Mouse (Mus musculus) 3T3-L1 (cell line): ENCODE measurements around the gene Gm498.

ENCODE experiments used
- DNase-seq: peaks from one replicate; pipeline ENCODE4 v3.0.0-alpha.2; 2015; ENCODE audit warnings: low read depth, low spot score

Gm498 gene

DNA sequence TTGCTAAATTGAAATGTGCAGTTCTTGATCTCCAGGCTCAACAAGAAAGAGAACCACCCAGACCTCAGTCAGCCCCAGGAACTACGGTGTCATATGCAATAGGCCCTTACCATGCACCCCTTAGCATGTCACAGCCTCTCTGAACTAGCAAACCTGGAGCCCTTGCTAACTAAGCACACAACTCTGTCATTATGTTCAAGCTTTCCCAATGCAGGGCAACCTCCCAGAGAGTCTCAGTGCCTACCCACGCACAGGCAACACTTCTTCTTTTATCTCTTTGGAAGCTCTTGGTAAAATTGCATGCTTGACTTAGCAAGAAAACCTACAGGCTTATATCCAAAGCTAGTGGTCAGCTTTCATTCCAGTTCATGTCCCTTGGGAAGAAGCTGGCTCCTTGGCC is 24.5 kb downstream of the Gm498 start:
- no peak for DNase-seq

DNA sequence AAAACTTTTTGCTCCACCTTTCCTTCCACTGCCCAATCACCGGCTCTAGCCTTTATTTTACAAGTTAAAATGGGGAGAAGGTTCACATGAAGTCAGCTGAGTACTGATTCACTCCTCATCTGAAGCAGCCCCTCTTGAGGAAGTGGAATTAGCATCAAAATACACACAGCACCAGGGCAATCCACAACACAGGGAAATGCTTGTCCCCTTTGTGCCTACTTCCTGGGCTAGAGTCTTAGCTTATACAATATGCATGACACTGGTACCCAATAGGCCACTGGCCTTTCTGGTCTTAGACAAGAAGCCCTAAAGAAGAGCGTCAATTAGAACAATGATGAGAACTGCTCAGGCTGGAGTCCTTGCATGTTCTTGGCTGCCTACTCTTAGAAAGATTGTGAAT is 25.7 kb downstream of the Gm498 start:
- no peak for DNase-seq

DNA sequence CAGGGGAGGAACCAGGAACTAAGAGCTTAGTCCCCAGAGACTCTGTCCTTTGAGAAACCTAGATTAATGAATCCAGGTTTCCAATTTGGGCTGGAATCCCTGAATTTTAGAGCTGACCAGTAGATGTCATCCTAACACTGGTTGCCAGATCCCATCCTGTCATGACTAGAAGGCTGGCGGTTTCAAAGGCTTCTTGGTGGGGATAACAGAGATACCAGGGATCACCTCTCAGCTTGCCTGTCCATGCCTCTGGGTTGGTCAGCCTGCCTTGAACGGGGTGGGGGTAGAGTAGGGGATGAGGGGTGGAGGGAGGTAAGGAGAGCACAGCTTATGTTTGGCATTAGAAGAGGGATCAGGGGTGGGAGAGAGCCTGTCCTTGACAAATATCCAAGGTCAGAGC is 34.0 kb downstream of the Gm498 start:
- DNase-seq: peak; percentile 60

DNA sequence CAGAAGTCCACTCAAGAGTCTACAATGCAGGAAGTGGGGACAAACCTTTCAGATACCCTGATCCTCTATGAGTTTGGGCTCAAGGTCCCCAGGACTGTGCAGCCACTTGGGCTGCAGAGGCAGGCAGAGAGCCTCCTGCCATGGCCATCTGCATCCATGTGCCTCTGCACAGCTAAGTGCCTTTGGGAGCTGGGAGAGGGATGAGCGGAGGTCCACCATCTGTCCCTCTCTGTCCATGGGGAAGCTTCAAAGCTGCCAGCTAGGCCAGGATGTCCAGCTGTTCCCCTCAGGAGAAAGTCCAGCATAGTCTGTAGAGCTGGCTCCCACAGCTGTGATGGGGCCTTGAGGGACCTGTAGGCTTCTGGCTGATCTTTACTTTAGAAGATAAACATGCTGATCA is 38.5 kb downstream of the Gm498 start:
- no peak for DNase-seq

DNA sequence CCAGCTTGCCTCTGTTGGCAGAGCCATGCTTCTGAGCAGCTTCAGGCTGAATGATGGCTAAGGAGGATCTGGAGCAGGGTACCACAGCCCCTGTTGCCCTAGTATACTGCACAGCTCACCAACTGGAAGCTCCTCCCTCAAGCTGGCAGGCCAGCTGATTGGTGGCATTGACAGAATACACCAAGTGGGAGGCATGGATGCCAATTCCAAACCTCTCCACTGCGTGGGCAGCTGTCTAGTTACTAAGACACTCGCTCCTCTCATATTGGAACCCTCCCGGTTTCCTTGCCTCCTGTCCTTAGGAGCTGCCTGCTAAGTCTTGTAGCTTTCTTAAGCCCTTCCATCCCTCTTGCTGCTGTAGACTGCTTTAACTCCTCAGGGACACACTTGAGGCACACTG is 39.0 kb downstream of the Gm498 start:
- DNase-seq: no peak

DNA sequence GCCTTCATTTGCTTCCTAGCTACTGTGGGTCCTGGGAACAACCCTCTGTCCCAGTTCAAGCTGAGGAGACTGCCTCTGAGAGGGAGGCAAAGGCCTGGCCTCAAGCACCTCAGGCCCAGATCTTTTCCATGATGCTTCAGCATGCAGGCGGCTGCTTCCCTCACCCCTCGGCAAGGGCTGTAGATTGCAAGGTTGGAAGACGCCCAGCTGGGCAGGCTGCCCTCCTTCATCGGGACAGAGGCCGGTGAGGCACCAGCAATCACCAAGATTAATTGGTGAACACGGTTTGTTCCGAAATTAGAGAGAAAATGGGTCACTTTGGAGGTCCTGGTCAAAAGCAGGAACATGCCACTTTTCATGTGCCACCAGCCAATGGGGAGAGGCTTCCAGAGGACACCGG is 47.0 kb downstream of the Gm498 start:
- DNase-seq: no peak

DNA sequence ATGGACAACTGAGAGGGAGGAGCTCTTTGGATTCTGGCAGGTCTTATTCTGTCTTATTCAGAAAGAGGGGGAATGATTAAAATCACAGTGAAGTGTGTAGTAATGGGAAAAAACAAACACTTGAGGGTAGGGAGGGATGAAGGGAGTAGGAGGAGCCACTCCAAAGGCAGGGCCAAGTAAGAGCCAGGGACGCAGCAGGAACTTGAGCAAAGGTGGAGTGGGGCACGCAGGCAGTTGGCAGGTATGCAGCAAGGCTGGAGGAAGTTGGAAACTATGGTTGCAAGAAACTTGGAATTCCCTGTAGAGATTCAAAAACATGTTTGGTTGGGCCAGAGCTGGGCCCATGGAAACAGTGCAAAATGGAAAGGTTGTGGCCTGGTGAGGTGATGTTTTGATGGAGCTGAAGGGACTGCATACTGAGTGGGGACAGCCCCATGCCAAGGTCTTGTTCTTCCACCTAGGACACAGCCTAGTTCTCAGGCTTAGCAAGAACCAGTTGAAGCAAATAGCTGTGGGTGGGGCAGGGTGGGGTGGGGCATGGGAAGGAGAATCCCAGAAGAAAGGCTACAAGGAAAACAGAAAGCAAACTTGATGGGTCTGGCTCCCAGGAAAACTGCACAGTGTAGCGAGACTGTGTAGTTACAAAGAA is 52.5 kb downstream of the Gm498 start:
- DNase-seq: no peak

DNA sequence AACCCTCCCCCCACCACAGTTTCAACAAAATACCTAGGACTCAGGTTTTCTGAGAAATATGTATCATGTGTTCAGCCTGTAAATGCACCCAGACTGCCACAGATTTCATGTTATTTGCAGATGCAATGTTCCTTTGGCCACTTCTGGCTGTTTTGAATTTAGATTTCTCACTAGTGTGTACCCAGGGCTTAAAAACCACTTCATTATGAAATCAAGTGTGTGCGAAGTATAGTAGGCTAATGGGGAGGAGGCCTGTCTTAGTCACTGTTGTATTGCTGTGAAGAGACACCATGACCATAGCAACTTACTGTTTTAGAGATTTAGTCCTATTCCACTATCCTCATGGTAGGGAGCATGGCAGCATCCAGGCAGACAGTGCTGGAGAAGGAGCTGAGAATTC is 63.3 kb downstream of the Gm498 start:
- no peak for DNase-seq

DNA sequence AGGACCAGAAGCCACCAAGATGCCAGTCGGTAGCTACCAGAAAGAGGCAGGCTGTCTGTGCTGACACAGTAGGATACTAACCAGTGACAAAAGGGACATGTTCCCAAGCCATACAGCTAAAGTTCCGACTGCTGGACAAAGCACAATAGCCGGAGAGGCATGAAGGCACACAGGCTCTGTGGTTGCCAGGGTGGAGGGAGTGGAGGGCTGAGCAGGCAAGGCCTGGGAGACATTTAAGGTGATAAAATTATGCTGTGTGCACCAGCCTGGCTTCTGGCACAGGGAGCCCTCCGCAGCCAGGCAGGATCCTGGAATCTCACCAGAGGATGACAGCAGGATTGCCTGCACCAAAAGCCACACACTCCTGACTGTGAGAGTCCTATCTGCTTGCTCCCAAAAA is 72.0 kb downstream of the Gm498 start:
- no peak for DNase-seq

DNA sequence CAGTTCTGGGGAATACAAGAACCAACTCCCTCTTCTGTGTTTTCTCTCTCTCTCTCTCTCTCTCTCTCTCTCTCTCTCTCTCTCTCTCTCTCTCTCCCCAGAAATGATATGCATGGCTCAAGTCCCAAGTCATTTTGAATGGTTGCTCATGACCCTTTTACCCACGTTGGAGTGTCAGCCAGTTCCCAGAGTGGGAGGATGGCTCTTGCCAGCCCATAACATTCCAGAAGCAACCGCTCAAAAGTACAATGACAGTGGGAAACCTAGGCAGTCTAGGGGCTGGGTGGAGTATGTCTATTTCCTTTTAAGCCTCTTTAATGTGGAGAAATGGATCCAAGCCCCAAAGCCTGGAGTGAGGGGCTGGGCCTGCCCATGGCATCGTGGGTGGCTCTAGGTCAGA is 72.8 kb downstream of the Gm498 start:
- no peak for DNase-seq

DNA sequence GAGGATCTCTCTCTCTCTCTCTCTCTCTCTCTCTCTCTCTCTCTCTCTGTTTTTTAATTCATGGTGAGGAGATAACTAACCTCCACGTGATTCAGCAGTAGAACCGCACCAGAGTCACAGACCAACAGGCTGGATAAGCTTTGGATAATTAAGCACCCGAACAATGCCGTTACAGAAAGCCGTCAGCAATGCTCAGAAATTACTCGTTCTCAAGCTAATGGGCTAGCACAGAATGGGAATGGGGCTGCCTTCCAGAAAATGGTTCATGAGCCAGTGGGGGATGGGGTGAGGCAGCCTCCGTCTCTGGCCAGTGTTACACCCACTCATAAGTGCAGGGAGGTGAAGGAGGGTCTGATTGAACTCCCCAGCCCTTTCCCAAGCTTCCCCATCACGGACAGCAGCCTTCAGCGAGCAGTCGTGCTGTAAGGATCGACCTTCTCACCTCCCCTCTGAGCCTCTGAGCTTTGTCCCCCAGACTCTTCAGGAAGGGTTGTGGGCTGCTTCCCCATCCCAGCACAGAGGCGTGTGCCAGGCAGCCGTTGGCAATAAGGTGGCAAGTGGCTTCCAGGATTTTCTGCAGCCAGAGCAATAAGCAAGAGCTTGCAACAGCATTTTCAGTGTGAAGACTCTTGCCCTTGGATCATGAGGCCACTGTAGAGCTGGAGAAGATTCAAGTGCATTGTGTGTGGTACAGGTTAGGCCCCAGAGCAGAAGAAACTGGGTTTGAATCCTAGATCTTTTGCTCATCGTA is 76.5 kb downstream of the Gm498 start:
- no peak for DNase-seq

DNA sequence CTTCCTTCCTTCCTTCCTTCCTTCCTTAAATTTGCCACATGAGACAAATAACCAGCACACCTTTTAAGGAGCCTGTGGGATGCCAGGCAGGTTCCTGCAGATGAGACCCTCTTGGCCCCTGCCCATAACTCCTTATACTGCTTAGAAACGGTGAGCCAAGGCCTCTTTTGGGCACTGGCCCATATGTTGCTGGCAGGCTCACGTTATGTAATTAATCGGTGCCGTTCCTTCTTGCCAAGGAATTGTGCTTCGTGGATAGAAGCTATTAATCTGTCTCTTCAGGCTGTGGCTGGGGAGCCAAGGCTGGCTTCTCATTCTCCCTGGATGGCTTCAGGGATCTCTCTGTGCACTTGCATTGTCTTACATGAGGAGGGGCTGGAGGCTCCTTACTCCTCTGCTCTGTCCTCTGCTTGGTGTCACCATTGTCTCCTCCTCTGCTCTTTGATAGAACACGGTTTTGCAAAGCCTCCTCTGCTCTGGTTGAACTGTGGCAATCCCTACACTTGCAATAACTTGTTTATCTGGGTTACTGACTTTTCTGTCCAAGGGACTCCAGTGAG is 77.9 kb downstream of the Gm498 start:
- no peak for DNase-seq
